8 mouse cellular contexts compared by ENCODE assay signal in genomic region chr12:28675121-28675924, GRCm38 (mm10). TPM values are rescaled to one million over a fixed set of nuclear protein-coding genes. Genes with fewer than 3 reads are reported as not detected.
A peak's percentile ranks its signal among the peaks of the same experiment; 100 is the strongest.
DNase-seq lines count a peak whose midpoint lies in the region; ATAC-seq lines count a peak whose summit lies in the region.

Gene Adi1, plus strand, starts transcription at chr12:28675231.

- no peaks in the 10 kb centered on the region for H3K36me3 ChIP-seq in hindbrain, embryonic 15.5 days

- DNase-seq in R1 (ENCODE audit: low read depth, low spot score), result peak; percentile 91
- peak; percentile 88 for DNase-seq in cerebellum, postnatal 25 days
- DNase-seq in frontal cortex, postnatal 36 days (ENCODE audit: low spot score in 2 of 2), result peak; percentile 86 to 89
- peak; percentile 83 for DNase-seq in left cerebral cortex, adult 11 months (ENCODE audit: low spot score)
- DNase-seq in lung, postnatal 4 days, result peak; percentile 86 to 92
- DNase-seq in right cerebral cortex, adult 18-20 months, result peak; percentile 91
- DNase-seq in urinary bladder, postnatal 10 days (ENCODE audit: low spot score), result peak; percentile 35

- H3K9me3 ChIP-seq in hindbrain, embryonic 15.5 days, result no peaks in the 10 kb centered on the region

- H3K4me1 ChIP-seq in hindbrain, embryonic 15.5 days (replicated peaks), result peaks cover 14% of the 10 kb centered on the region

- H3K4me2 ChIP-seq in hindbrain, embryonic 15.5 days, result peak within 1 kb of the TSS; percentile 58

- ATAC-seq in hindbrain, embryonic 15.5 days (ENCODE audit: low FRiP score, low read depth), result peak; percentile 98

- peak within 1 kb of the TSS; percentile 56 for H3K9ac ChIP-seq in hindbrain, embryonic 15.5 days

- no peaks in the 10 kb centered on the region for H3K27me3 ChIP-seq in hindbrain, embryonic 15.5 days

- H3K27ac ChIP-seq in hindbrain, embryonic 15.5 days (replicated peaks), result peak within 1 kb of the TSS; percentile 93

- peak within 1 kb of the TSS; percentile 48 for H3K4me3 ChIP-seq in hindbrain, embryonic 15.5 days

- 2% methylated on average over 52 of the region's 53 CpGs for WGBS in hindbrain, embryonic 15.5 days

RNA-seq across cellular contexts. Expression of gene Adi1, which starts in this region (rescaled TPM):
- polyA plus RNA-seq in hindbrain, embryonic 15.5 days (2015; fragmentation: Nextera tagmentation; extraction: Ambion mirVana), result 29.4 and 30.0 TPM in 2 replicates

Comparison
In these comparisons a context has a peak if more than half of its experiments do, and no peak if none do; other contexts are left out.
1. Peak in every context shown above with its lines: DNase-seq, ATAC-seq, H3K4me3 ChIP-seq and H3K27ac ChIP-seq.
2. DNase-seq: peak in every context shown above with its lines; median percentile 91 in R1; 91 in right cerebral cortex, adult 18-20 months; 89 in lung, postnatal 4 days; 88 in cerebellum, postnatal 25 days; 88 in frontal cortex, postnatal 36 days; 83 in left cerebral cortex, adult 11 months; 35 in urinary bladder, postnatal 10 days.